Mouse (Mus musculus) small intestine, adult 2 months (tissue): Measurements from ENCODE around the gene Cabp7.

Experiments
- CTCF ChIP-seq: fragments of 200-500 bp; IDR thresholded peaks from 2 replicates; pipeline ENCODE4 v1.5.1; 2012; ENCODE audit warnings: low read depth, mild to moderate bottlenecking, control low read depth, inconsistent platforms, low read length, moderate library complexity, mixed read lengths; ENCODE audit not compliant: insufficient replicate concordance, insufficient read length; ENCODE audit errors: extremely low read depth
- POLR2A ChIP-seq: fragments of 200-500 bp; IDR thresholded peaks from 2 replicates; pipeline ENCODE4 v1.6.1; 2012; ENCODE audit warnings: low read depth, mild to moderate bottlenecking, control low read depth, inconsistent platforms, low read length, moderate library complexity

GRCm38 (mm10) chr11:4744691-4745090 lies 1.9 kb downstream of the Cabp7 start:
- no peak for TF ChIP-seq POLR2A
- no peak for TF ChIP-seq CTCF
